Mouse (Mus musculus) limb, embryonic 13.5 days (tissue): ENCODE results near the gene Cd80. TPM values are rescaled to one million over a fixed set of nuclear protein-coding genes. Genes with fewer than 3 reads are reported as not detected.

ENCODE experiments used
- ATAC-seq: fragments of 200-750 bp; cut with Nextera tagmentation; 2 replicates; pipeline ENCODE4 v1.8.0; 2017; ENCODE audit warnings: low read depth, moderate number of reproducible peaks, moderate TSS enrichment; ENCODE audit not compliant: low FRiP score
- H3K27ac ChIP-seq: fragments of 300-500 bp; sonication (generic); 2 replicates; pipeline ENCODE4 v1.5.1; 2015; ENCODE audit warnings: inconsistent platforms, mild to moderate bottlenecking, moderate library complexity
- H3K27me3 ChIP-seq: fragments of 300-500 bp; sonication (generic); 2 replicates; pipeline ENCODE4 v1.6.1; 2015; ENCODE audit warnings: mild to moderate bottlenecking, inconsistent platforms
- H3K36me3 ChIP-seq: fragments of 300-500 bp; sonication (generic); 2 replicates; pipeline ENCODE4 v1.6.1; 2015; ENCODE audit warnings: inconsistent platforms, mild to moderate bottlenecking, moderate library complexity
- H3K4me1 ChIP-seq: fragments of 300-500 bp; sonication (generic); 2 replicates; pipeline ENCODE4 v1.6.1; 2015; ENCODE audit warnings: inconsistent platforms
- H3K4me2 ChIP-seq: fragments of 300-500 bp; sonication (generic); replicated peaks from 2 replicates; pipeline ENCODE4 v1.6.1; 2015; ENCODE audit warnings: inconsistent platforms, mild to moderate bottlenecking, moderate library complexity
- H3K4me3 ChIP-seq: fragments of 300-500 bp; sonication (generic); 2 replicates; pipeline ENCODE4 v1.5.1; 2015; ENCODE audit warnings: moderate library complexity, mild to moderate bottlenecking, inconsistent platforms
- H3K9ac ChIP-seq: fragments of 300-500 bp; sonication (generic); 2 replicates; pipeline ENCODE4 v1.6.1; 2015; ENCODE audit warnings: mild to moderate bottlenecking, inconsistent platforms
- H3K9me3 ChIP-seq: fragments of 300-500 bp; sonication (generic); 2 replicates; pipeline ENCODE4 v1.6.1; 2016; ENCODE audit warnings: inconsistent platforms
- WGBS: fragments of 180-500 bp; shearing (Covaris S2); methylation state at CpG from one replicate; pipeline ENCODE4 v1.1.7; 2015; 5-methylcytosine and 5-hydroxymethylcytosine counted together
- polyA plus RNA-seq: library from polyadenylated mRNA; unstranded; fragments of >200 nt; fragmentation: Nextera tagmentation; extraction: Ambion mirVana; gene quantifications from 2 replicates; pipeline ENCODE4 v1.2.1, GENCODE M21; 2015

The Cd80 gene
- polyA plus RNA-seq, 1 experiment from 2014 or later: 0.47 TPM

DNA sequence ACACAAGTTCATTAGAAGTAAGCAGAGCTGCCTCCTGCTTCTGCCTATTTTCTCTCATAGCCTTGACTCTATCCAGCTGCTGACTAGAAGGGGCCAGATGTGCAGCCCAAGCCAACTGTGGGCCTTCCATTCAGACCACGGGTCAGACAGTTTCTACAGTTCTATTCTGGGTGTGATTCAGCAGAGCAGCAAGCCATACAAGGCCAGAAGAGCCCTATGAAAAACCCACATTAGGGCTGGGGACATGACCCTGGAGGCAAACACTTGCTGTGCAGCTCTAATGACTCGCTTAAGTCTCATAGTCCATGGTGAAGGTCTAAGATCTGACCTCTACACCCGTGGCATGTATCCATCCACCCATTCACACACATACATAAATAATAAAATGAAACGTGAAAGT lies 10.7 kb downstream of the Cd80 start:
- no peaks in the 10 kb centered on the region for H3K36me3 ChIP-seq
- no peaks in the 10 kb centered on the region for H3K27me3 ChIP-seq
- H3K9me3 ChIP-seq: no peaks in the 10 kb centered on the region
- H3K4me1 ChIP-seq: no peaks in the 10 kb centered on the region
- no peak overlapping the region for H3K9ac ChIP-seq
- H3K4me2 ChIP-seq: no peak overlapping the region
- H3K4me3 ChIP-seq: no peak overlapping the region
- WGBS: 76% methylated on average over 4 of the region's 4 CpGs
- H3K27ac ChIP-seq: no peak overlapping the region
- no peak for ATAC-seq

GRCm38 (mm10) chr16:38467091-38467916 lies 11.9 kb downstream of the Cd80 start:
- 88% methylated on average over 13 of the region's 13 CpGs for WGBS
- Histone ChIP-seq H3K9me3 (no peaks in the 10 kb centered on the region), H3K9ac (no peak overlapping the region), H3K4me3 (no peak overlapping the region), H3K27ac (no peak overlapping the region), H3K36me3 (no peaks in the 10 kb centered on the region), H3K4me1 (no peaks in the 10 kb centered on the region), H3K27me3 (no peaks in the 10 kb centered on the region), H3K4me2 (no peak overlapping the region)
- no peak for ATAC-seq

DNA sequence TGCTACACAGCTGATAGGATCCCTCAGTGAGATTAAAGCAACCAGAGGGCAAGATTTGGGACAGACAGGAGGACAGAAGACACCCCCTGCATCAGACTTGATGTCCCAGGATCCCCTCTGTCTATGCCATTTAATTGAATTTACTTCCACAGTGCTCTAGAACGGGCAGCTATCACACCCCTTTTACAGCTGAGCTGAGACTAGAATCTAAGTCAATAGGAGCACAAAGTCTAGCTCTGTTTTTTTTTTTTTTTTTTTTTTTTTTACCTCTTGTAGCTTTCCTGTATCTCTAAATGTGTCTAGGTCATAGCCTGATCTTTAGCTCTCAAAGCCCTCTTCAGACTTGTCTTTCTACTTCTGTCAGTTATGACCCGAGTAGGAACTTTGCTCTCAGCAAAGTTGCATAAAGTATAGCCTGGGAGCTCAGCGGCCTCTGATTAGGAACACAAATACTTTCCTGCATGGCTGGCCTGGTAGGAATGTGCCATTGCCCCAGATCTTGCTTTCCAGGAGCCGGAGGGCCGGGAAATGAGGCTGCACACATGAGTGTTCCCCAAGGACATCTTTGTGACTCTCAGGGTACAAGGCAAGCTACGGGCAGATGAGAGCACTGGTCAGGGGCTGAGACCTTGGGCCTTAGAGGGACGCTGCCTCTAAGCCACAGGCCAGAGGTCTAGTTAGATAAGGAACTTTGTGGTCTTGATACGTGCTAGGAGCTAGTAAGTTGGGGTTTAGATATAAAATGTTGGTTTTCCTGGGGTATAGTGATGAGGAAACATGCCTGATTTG lies 12.8 kb downstream of the Cd80 start:
- Histone ChIP-seq H3K9me3 (no peaks in the 10 kb centered on the region), H3K9ac (no peak overlapping the region), H3K4me1 (no peaks in the 10 kb centered on the region), H3K4me2 (no peak overlapping the region), H3K36me3 (no peaks in the 10 kb centered on the region), H3K4me3 (no peak overlapping the region), H3K27ac (no peak overlapping the region), H3K27me3 (no peaks in the 10 kb centered on the region)
- ATAC-seq: no peak
- WGBS: 78% methylated on average over 8 of the region's 8 CpGs

- H3K27ac ChIP-seq: no peak overlapping the region
- WGBS: 34% methylated on average over 3 of the region's 3 CpGs
Measured at GRCm38 (mm10) chr16:38468706-38469018, 13.3 kb downstream of the Cd80 start.

DNA sequence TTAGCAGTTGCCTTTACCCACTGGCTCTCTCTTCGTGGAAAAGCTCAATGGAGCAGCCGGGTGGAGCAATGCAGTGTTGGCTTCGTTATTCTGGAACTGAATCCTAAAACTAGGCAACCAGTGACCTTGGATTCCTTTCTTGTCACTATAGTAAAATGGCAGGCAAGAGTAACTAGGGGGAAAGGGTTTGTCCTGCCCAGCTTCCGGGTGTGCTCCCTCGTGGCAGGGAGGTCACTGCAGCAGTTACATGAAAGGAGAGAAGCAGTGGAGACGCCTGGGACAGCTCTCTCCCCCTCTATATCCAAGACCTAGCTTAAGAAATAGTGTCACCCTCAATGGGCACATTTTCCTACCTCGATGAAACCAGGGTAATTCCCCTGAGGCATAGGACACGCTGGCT lies 14.1 kb downstream of the Cd80 start:
- H3K4me1 ChIP-seq: no peaks in the 10 kb centered on the region
- no peak overlapping the region for H3K4me2 ChIP-seq
- H3K27me3 ChIP-seq: no peaks in the 10 kb centered on the region
- no peaks in the 10 kb centered on the region for H3K36me3 ChIP-seq
- no peak overlapping the region for H3K9ac ChIP-seq
- no peak overlapping the region for H3K27ac ChIP-seq
- H3K4me3 ChIP-seq: no peak overlapping the region
- H3K9me3 ChIP-seq: no peaks in the 10 kb centered on the region
- WGBS: 69% methylated on average over 8 of the region's 8 CpGs
- no peak for ATAC-seq

More at GRCm38 (mm10) chr16:38468706-38469018, 13.3 kb downstream of the Cd80 start:
- Histone ChIP-seq H3K9me3 (no peaks in the 10 kb centered on the region), H3K36me3 (no peaks in the 10 kb centered on the region), H3K4me3 (no peak overlapping the region), H3K4me1 (no peaks in the 10 kb centered on the region), H3K9ac (no peak overlapping the region), H3K4me2 (no peak overlapping the region), H3K27me3 (no peaks in the 10 kb centered on the region)
- no peak for ATAC-seq

DNA sequence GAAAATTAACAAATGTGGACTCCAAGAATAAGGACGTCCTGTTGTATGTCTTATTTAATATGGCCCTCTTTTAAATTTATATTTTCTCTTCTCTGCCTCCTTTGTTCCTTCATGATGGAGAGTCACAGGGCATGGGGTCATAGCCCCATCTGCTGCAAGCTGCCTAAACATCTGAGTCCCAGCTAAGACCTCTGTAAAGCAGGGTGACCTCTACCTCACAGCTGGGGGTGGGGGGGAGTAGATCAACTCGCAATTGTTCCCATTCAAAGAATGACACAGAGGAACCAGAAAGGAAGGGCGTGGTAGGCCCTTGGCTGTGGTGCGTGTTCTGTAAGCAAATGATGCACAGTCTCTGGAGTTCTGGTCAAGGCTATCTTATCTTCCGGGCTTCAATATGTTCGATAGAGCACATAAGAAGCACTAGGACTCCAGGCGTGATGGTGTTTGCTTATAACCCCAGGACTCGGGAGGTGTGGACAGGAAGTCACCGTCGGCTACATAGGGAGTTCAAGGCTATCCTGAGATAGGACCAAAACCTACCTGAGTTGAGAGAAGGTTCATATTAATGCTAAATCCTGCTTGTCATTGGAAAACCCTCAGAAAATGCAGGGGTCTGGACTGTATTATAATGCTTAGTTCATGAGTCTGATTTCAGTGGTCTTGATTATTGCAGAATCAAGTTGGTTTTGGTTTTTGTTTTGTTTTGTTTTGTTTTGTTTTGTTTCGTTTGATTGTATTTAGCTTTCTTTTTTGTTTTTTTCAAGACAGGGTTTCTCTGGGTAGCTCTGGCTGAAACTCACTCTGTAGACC lies 16.5 kb downstream of the Cd80 start:
- WGBS: 85% methylated on average over 11 of the region's 11 CpGs
- H3K27me3 ChIP-seq: no peaks in the 10 kb centered on the region

DNA sequence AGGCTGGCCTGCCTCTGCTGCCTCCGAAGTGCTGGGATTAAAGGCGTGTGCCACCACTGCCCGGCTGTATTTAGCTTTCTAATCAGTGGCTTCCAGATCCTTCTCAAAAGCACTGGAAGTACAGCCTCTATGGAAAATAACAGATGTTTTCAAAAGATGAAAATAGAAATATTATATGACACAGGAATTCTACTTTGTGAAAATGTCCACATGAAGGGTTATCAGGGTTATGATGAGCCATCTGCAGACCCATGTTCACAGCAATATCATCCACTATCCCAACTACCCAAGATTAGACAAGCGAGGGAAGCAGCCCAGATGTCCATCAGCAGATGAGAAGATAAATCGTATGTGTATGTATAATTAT lies 17.1 kb downstream of the Cd80 start:
- no peak for ATAC-seq
- WGBS: 90% methylated on average over 5 of the region's 5 CpGs
- 0 out of 2 replicates have a peak, but pooled peaks cover 11% of the 10 kb centered on the region for H3K4me1 ChIP-seq

More for the DNA sequence above, 16.5 kb downstream of the Cd80 start:
- Histone ChIP-seq H3K4me2 (no peak overlapping the region), H3K4me3 (no peak overlapping the region), H3K27ac (no peak overlapping the region), H3K4me1 (0 out of 2 replicates have a peak, but pooled peaks cover 6% of the 10 kb centered on the region), H3K9me3 (no peaks in the 10 kb centered on the region), H3K36me3 (no peaks in the 10 kb centered on the region), H3K9ac (no peak overlapping the region)
- no peak for ATAC-seq

DNA sequence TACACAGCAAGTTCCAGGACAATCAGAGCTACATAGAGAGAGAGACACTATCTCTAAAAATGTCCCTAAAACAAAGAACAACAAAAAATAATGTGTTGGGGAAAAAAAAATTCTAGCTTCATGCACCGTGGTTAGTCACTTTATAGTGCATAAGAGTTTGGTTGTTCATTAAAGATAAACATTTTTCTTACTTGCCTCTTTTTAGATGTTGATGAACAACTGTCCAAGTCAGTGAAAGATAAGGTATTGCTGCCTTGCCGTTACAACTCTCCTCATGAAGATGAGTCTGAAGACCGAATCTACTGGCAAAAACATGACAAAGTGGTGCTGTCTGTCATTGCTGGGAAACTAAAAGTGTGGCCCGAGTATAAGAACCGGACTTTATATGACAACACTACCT lies 18.3 kb downstream of the Cd80 start:
- no peak overlapping the region for H3K27ac ChIP-seq
- no peak for ATAC-seq

More for the DNA sequence above, 17.1 kb downstream of the Cd80 start:
- Histone ChIP-seq H3K4me2 (no peak overlapping the region), H3K36me3 (no peaks in the 10 kb centered on the region), H3K9ac (no peak overlapping the region), H3K27ac (no peak overlapping the region), H3K4me3 (no peak overlapping the region), H3K9me3 (no peaks in the 10 kb centered on the region), H3K27me3 (no peaks in the 10 kb centered on the region)

GRCm38 (mm10) chr16:38474677-38475286 lies 19.4 kb downstream of the Cd80 start:
- 88% methylated on average over 9 of the region's 9 CpGs for WGBS
- Histone ChIP-seq H3K4me3 (no peak overlapping the region), H3K4me2 (no peak overlapping the region), H3K9me3 (no peaks in the 10 kb centered on the region), H3K36me3 (no peaks in the 10 kb centered on the region), H3K9ac (no peak overlapping the region), H3K27ac (no peak overlapping the region), H3K27me3 (no peaks in the 10 kb centered on the region), H3K4me1 (0 out of 2 replicates have a peak, but pooled peaks cover 11% of the 10 kb centered on the region)
- no peak for ATAC-seq

More for the DNA sequence above, 18.3 kb downstream of the Cd80 start:
- Histone ChIP-seq H3K9me3 (no peaks in the 10 kb centered on the region), H3K4me1 (0 out of 2 replicates have a peak, but pooled peaks cover 11% of the 10 kb centered on the region), H3K27me3 (no peaks in the 10 kb centered on the region), H3K36me3 (no peaks in the 10 kb centered on the region), H3K9ac (no peak overlapping the region), H3K4me2 (no peak overlapping the region), H3K4me3 (no peak overlapping the region)
- WGBS: 87% methylated on average over 5 of the region's 5 CpGs

DNA sequence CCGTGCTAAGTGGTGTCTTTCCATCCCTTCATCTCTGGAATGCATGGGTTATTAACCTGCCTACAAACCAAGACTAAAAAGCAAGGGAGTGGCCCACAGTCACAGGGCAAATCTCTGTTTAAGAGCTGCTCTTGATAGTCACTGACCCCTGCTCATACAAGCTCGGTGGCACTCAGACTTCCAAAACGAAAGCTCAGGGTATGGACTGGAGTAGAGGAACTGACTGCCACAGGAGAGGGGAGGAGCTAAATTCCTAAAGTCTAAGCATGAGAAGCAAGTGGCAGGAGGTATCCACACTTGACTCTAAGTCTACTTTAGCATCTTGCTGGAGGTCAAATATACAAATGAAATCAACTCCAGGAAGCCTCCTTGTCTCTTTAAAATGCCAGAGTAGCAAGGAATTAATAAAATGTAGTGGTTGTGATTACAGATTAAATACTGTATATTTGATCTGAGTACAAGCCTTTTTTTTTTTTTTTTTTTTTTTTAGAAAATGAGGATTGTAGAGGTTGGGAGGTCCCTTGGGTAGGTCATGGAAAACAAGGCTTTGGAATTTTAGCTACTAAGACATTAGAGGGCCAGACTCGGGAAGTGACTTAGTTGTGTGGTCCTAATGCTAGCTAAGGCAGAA lies 20.4 kb downstream of the Cd80 start:
- WGBS: 54% methylated on average over 4 of the region's 4 CpGs
- 0 out of 2 replicates have a peak overlapping the region, but pooled peaks have one; percentile 34 for H3K27ac ChIP-seq
- H3K4me3 ChIP-seq: peak overlapping the region; percentile 45
- peaks cover 3% of the 10 kb centered on the region; the same call in 1 of the 2 replicates for H3K27me3 ChIP-seq
- H3K9me3 ChIP-seq: no peaks in the 10 kb centered on the region
- 0 out of 2 replicates have a peak overlapping the region, but pooled peaks have one; percentile 55 for H3K9ac ChIP-seq
- no peak for ATAC-seq
- peak overlapping the region; percentile 74 for H3K4me2 ChIP-seq
- H3K4me1 ChIP-seq: 0 out of 2 replicates have a peak, but pooled peaks cover 11% of the 10 kb centered on the region
- H3K36me3 ChIP-seq: no peaks in the 10 kb centered on the region
